Mouse (Mus musculus): ENCODE results near the gene Vars.

DNA sequence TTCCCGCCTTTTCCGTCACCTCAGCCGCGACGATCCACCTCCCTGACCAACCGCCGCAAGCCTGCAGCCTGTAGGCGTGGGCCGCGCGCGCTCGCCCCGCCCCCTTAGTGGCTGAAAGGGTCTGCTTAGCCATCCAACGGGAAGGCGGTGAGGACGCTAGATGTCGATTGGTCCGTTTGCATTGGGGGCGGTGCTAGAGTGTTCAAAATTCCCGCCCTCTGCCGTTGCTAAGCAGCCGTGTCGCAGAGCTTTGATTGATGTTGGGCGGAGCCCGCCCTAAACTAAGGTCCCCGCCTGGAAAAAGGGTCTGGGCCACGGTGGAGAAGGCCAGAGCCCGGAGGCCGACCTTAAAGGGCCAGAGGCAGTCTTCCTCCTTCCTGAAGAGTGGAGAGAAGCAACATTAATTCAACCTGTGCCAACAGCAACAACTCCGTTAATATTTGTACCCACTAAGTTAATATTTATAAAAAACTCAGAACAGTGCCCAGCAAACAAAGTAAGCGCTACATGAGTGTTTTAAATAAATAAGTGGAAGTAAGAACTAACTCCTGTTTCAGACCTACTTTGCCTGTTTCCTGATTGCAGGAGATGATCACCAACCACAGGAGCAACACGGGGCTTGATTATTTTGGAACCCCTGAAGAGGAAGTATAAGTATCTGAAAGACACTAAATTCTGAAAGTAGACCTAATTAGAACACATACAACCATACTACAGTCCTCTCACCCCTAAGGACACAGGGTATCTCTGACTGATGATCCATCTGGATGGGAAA, 46.1 kb downstream of the Vars start, which contains the start of gene Msh5:
- TF ChIP-seq E2F4 (IDR thresholded peaks at IDR 0.05; ENCODE audit: insufficient read depth) (peak; percentile 96), MYOD1 (IDR thresholded peaks at IDR 0.05; ENCODE audit: control insufficient read depth in 1 of 3, insufficient read length in 2 of 3, low read depth in 2 of 3) (no peak)

All from myocyte (in vitro differentiated cells).